Mouse (Mus musculus): ENCODE results near the gene Arl15.

DNA sequence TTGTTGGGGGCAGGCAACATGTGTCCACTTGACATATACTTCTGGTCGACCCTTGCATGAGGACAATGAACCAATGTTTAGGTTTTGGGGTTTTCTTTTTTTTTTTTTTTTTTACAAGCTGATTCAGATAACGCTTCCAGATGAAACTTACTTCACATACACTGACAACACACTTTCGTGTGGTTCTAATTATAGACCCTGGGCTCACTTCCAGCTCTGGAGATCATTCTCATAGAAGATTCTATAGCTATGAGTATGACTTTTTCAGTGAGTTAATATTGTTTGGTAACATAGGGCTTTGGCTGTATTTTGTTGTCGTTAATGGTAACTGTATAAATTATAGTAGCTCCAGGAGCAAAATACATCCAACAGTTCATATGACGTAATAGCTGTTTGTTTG, 306.9 kb downstream of the Arl15 start:
- TF ChIP-seq EP300 (IDR thresholded peaks at IDR 0.05) (no peak), CTCF (IDR thresholded peaks at IDR 0.05) (no peak)
